Mouse (Mus musculus) left cerebral cortex, adult 18-20 months (tissue): ENCODE measurements around the gene Tmc8. TPM values are rescaled to one million over a fixed set of nuclear protein-coding genes. Genes with fewer than 3 reads are reported as not detected.
"Not testable (repeated sequence)": the region's sequence is repeated elsewhere in the genome, so short reads cannot be mapped to it uniquely, and the experiment has no call there.

Experiments
- DNase-seq, 2 experiments: peaks; one replicate each; pipeline ENCODE4 v3.0.0; 2021 to 2022; ENCODE audit warnings: low spot score in 2 of 2, mixed read lengths in 1 of 2
- total RNA-seq, 2 experiments: library from RNA; stranded (reverse); gene quantifications; 2 replicates each; pipeline ENCODE4 v1.2.3; 2021

Tmc8 gene
- total RNA-seq, 2 experiments from 2014 or later, result 0.40 to 1.1 TPM

GRCm38 (mm10) chr11:117794035-117794551 is 12.2 kb downstream of the Tmc8 start:
- DNase-seq, result no peak

- no peak for DNase-seq
Measured at GRCm38 (mm10) chr11:117796954-117797353, 15.1 kb downstream of the Tmc8 start.

- DNase-seq, result no peak
Measured at GRCm38 (mm10) chr11:117797511-117798159, 15.8 kb downstream of the Tmc8 start, which contains the start of gene 6030468B19Rik. Gene 6030468B19Rik, plus strand, starts transcription at chr11:117797660.

GRCm38 (mm10) chr11:117798160-117798541 is 16.3 kb downstream of the Tmc8 start:
- no peak for DNase-seq

GRCm38 (mm10) chr11:117799174-117799573 is 17.3 kb downstream of the Tmc8 start:
- DNase-seq, result no peak

GRCm38 (mm10) chr11:117800038-117800437 is 18.2 kb downstream of the Tmc8 start:
- DNase-seq, result no peak

GRCm38 (mm10) chr11:117801650-117802049 is 19.8 kb downstream of the Tmc8 start:
- DNase-seq, result no peak

GRCm38 (mm10) chr11:117803166-117803688 is 21.4 kb downstream of the Tmc8 start:
- DNase-seq, result no peak

GRCm38 (mm10) chr11:117806781-117807180 is 24.9 kb downstream of the Tmc8 start:
- no peak for DNase-seq

- peak in 1 of 2 experiments; percentile 36 for DNase-seq
Measured at GRCm38 (mm10) chr11:117809407-117810311, 27.8 kb downstream of the Tmc8 start, which contains the start of the genes Gm20708 and Syngr2. Gene Gm20708, plus strand, starts transcription at chr11:117809668. Gene Syngr2, plus strand, starts transcription at chr11:117809668.

- peak; percentile 66 to 68 for DNase-seq
Measured at GRCm38 (mm10) chr11:117810401-117811046, 28.6 kb downstream of the Tmc8 start.

- DNase-seq, result no peak
Measured at GRCm38 (mm10) chr11:117813867-117814266, 32.0 kb downstream of the Tmc8 start.

GRCm38 (mm10) chr11:117814704-117815366 is 33.0 kb downstream of the Tmc8 start:
- no peak for DNase-seq

GRCm38 (mm10) chr11:117815850-117816249 is 34.0 kb downstream of the Tmc8 start:
- DNase-seq, result not testable (repeated sequence)

GRCm38 (mm10) chr11:117816389-117816996 is 34.6 kb downstream of the Tmc8 start:
- DNase-seq, result no peak

- DNase-seq, result no peak
Measured at GRCm38 (mm10) chr11:117819095-117819494, 37.2 kb downstream of the Tmc8 start.

GRCm38 (mm10) chr11:117820173-117820572 is 38.3 kb downstream of the Tmc8 start:
- no peak for DNase-seq

- DNase-seq, result no peak
Measured at GRCm38 (mm10) chr11:117821868-117822267, 40.0 kb downstream of the Tmc8 start.

GRCm38 (mm10) chr11:117822728-117823241 is 40.9 kb downstream of the Tmc8 start:
- no peak for DNase-seq

- DNase-seq, result no peak
Measured at GRCm38 (mm10) chr11:117823411-117823810, 41.5 kb downstream of the Tmc8 start.
